Mouse (Mus musculus) cerebellum, adult 2 months (tissue): ENCODE measurements around the gene Olfr589.

Experiments
- CTCF ChIP-seq: fragments of 200-500 bp; IDR thresholded peaks from 2 replicates; pipeline ENCODE4 v1.5.1; 2011; ENCODE audit warnings: low read depth, mild to moderate bottlenecking, control low read depth, low read length, moderate library complexity, borderline replicate concordance; ENCODE audit not compliant: insufficient read depth
- POLR2A ChIP-seq: fragments of 200-500 bp; IDR thresholded peaks from 2 replicates; pipeline ENCODE4 v1.6.1; 2011; ENCODE audit warnings: low read length, control low read depth, borderline replicate concordance; ENCODE audit not compliant: insufficient read depth

- TF ChIP-seq CTCF (no peak), POLR2A (no peak)
Measured at GRCm38 (mm10) chr7:103178240-103178639, 22.1 kb upstream of the Olfr589 start, which contains the start of gene Olfr591.
